Mouse (Mus musculus) thymus, postnatal 25 days (tissue): ENCODE results near the gene Gm11042.
A peak's percentile ranks its signal among the peaks of the same experiment; 100 is the strongest.

ENCODE experiments used
- DNase-seq: peaks from one replicate; pipeline ENCODE4 v3.0.0; 2022

The Gm11042 gene

DNA sequence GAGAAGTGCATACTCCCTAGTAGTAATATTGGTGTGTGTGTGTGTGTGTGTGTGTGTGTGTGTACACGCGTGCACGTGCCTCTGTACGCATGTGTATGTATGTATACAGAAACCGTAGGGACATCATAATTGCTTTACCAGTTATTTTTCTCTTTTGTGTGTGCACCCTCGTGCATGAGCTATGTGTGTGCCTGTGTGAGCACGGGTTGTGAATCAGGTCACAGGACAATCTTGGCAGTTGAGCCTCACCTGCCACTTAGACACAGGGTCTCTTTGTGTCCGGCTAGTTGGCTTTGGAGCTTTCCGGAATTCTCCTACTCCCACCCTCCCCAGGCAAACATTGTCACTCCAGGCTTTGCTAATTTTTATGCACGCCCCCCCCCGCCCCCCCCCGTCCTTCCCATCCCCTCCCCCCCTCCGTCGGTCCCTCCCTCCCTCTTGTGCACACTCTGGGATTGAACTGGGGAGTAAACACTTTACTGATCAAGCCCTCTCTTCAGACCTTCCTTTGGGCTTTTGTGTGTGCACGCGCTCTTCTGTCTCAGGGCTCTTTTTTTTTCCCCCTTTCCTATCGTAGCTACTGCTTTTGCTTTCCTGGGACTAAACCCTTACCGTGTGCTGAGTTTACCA is at the start of gene Gm11042:
TSS of gene Gm11042 (minus strand) at position 51 of the 630 bp plus-strand sequence.
- no peak for DNase-seq

DNA sequence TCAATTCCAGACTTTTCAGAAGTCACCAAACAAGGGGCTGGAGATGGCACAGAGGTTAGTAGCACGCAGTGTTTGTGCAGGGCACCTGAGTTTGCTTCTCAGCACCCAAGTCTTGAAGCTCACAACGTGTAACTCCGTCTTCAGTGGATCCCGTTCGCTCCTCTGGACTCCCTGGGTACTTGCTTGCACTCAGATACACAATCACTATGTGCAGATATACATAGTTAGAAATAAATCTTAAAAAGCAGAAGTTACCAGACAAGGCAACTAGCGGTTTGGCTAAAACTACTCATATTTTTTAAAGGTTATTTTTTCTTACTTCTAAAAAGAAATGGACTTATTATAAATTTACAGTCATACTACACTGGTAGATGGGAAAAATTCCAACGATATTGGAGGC is 48.3 kb upstream of the Gm11042 start:
- DNase-seq, result no peak

GRCm38 (mm10) chr12:74363076-74363475 is 46.9 kb upstream of the Gm11042 start:
- DNase-seq, result no peak

DNA sequence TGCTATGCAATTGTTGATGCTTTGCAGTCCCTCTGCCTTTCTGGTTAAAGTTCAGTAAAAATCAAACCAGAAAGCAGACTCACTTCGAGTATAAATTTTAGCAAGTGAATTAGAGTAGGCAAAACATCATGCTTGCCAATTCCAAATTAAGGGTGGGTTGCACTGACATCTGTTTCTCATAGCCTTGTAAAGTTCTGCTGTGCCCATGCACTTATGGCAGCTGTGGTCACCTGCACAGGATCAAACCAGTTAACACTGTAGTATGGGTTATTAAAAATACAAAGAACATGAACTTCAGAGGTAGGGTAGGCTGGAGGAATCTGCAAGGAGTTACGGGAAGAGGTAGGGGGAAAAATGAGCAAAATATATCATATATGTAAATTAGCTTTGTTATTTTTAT is 46.3 kb upstream of the Gm11042 start:
- no peak for DNase-seq

DNA sequence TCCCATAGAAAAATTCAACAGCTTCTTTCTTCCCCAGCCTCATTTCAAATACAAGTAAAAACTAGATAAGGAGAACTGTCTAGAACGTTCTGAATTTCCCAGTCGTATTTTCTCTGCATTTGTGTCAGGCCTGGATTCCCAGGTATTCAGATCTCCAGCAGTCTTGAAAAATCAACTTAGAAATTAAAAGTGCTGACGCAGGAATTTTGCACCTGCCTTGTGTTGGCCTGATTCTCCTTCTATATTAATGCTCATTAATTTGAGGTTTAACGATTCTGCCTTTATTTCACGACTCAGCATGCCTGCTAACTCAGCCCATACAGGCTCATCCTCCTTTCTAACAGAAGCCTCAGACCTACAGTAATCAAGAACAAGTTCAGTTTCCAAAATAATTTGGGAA is 43.6 kb upstream of the Gm11042 start:
- no peak for DNase-seq

GRCm38 (mm10) chr12:74357806-74358205 is 41.6 kb upstream of the Gm11042 start:
- DNase-seq, result no peak

DNA sequence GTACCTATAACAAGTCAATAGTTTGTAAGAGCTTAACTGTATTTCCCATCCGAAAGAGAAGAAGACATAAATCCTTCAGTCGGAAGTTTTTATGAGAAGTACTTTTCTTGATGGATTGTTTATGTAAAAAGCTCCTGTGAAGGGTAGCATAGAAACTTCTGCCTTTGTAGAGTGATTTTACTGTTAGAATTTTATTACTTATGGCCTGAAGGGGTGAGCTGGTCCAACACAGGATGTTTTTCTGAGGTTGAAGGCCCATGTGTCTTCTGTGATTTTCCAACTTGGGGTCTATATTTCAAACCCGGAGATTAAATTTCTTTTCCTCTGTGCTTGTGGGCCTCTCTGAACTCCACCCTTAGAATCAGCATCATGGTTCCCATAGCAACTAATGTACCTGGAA is 26.5 kb upstream of the Gm11042 start:
- no peak for DNase-seq

- no peak for DNase-seq
Observed at GRCm38 (mm10) chr12:74340070-74340469, 23.9 kb upstream of the Gm11042 start.

DNA sequence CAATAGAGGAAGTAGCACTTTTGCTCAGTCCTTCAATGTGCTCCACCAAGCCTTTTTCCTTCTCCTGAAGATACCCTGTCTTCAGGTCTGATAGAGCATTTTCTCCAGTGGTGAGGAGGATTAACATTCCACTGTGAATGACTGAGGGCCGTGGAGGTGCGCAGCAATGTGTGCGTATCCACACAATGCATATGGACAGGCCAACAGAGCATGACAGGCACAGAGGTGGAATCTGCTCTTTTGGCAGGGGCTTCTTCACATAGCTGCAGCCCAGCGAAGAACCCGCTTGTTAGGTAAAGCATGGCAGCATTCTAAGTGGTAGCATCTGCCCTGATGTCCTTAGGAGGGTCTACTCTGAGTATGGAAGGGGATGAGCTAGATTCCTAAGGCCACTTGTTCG is 17.5 kb upstream of the Gm11042 start:
- no peak for DNase-seq

DNA sequence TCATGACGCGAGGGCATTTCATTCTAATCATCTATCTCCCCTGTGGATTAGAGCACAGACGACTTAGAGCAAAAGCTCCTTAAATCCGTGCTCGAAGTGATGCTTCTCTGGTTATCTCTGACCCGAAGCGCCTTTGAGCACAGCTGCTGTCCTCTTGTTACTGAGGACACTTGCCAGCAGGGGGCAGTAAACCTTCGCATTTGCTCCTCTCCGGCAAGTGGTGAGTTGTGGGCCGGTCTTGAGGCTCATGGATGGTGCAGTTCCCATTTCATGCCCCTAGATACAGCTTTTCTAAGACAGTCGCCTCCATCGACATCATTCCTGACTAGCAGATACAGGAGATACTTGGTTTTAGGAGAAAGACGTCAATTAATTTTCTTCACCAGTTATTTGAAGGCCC is 16.8 kb upstream of the Gm11042 start:
- peak; percentile 62 for DNase-seq

DNA sequence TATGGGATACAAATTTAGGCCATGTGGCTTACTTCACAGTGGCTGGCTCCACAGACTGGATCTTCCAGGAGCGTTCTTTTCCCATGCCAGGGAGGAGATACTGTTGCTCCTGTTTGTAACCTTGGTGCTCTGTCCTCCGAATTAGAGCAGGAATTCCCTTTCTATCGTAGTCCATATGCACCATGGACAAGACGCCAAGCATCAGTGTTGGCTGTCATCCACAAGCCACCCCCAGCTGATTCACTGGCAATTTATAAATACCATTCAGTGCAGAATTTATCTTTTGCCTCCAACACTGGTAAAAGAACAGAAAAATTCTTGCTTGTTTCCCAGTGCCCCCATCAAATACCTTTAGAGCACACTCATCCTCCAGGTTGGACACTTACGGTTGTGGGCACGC is 13.6 kb upstream of the Gm11042 start:
- DNase-seq, result no peak

DNA sequence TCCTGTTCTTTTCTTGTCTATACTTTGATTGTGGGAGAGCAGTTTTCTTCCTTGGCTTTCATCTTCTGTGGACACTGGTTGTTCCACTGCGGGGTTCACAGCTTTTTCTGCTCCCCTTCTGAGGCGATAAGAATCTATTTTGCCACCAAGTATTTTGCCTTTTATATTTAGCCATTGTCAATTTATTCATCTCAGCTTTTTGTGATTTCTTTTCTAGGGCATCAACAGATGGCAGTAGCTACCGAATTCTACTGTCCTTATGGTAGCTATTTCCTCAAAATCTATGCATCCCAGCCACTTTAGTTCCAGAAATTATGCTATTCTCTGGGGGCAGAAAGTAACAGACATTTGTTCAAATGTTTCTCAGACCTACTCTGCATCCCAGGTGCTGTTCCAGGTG is 10.4 kb upstream of the Gm11042 start:
- DNase-seq, result no peak

- no peak for DNase-seq
Observed at GRCm38 (mm10) chr12:74321981-74322380, 5.8 kb upstream of the Gm11042 start.

- DNase-seq, result peak; percentile 56
Observed at GRCm38 (mm10) chr12:74320318-74320717, 4.1 kb upstream of the Gm11042 start.

DNA sequence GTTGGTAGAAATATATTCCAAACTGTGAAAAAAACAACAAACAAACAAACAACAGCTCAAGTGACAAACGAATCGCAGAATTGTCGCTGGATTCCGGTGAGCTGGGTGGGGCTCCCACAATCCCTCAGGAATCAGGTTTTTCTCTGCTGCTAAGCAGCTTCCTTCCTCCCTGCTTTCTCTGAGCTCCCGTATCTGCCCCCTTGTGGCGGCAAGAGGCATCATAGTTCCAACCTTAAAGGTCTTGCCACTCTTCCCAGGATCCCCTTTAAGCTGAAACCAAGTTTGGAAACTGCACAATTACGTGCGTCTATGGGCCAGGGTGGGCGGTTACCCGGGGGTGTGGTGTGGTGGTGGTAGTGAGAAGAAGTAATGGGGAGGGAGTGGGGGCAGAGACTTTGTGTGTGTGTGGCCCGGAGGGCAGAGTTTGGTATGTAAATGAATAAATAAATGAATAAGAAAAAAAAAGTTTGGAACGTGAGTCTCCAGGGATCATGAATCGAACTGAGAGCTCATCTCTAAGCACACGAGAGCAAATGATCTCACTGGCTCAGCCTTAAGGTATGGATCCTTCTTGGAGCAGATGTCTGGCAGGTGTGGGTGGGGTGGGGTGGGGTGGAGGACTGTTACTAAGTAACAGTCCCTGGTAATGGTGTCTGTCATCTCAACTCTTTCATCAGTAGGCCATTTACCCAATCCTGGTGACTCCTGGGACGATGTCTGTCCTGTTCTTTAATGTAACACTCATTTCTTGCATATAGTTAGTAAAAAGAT is 980 bp upstream of the Gm11042 start:
- peak; percentile 69 for DNase-seq

DNA sequence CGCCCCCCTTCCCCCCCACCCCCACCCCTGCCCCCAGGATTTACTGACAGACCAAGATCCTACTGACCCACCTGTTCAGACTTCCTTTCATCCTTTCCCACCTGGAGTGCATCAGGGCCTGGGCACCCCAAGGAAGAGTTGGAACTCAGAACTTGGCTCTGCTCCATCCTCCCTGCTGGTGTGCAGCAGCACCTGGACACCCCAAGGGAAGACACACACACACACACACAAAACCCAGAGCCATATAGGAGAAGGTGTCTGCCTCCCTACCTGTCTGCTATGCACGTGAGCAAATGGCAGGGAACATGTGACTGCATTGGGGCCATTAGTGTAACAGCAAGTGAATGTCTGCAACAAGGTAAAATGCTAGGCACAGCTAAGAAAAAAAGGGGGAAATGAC is 973 bp downstream of the Gm11042 start:
- DNase-seq, result no peak

DNA sequence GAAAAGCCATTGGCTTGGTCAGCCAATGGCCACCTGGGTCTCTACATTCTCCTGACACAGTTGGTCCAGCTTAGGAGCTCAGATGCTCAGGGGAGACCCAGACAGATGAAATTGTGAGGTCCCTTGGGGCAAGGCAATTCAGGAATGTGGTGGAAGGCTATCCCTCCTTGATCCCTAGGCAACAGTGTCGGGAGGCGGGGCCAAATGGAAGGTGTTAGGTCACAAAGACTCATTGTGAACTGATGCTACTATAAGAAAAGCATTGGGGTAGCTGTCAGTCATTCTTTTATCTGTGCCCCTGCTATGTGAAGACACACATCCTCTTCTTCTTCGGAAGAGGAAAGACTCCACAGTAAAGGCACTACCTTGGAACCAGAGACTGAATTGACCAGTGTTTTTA is 3.6 kb downstream of the Gm11042 start:
- DNase-seq, result no peak

DNA sequence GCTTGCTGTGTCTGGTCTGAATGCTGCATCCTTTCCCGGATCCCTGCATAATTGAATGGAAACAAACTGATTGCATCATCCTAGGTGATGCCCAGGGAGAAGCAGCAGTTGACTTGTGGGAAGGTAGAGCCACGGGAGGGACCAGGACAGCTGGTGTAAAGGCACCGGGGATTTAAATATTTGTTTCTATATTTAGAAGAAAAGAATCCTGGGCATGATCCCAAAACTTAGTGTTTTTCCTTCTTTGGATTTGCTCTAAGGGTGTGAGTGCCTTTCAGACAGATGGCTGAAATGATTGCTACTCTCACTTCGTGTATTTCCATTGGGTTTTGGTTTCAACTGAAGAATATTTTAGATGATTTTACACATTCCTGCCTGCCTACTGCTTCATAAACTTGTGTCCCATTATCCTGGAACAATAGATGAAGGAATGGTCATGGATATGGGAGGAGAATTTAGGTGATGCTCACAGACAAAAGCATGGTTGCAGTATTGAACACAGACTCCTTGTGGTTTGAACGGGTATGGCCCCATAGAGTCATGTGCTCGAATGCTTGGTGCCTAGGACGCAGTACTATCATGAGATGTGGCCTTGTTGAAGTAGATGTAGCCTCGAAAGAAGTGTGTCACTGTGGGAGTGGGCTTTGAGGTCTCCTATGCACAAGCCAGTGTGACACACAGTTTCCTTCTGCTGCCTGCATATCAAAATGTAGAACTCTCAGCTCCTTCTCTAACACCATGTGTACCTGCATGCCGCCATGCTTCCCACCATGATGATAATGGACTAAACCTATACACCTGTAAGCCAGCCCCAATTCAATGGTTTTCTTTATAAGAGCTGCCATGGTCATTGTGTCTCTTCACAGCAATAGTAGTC is 12.5 kb downstream of the Gm11042 start:
- DNase-seq, result no peak

GRCm38 (mm10) chr12:74301559-74301958 is 14.6 kb downstream of the Gm11042 start:
- no peak for DNase-seq

- no peak for DNase-seq
Observed at GRCm38 (mm10) chr12:74296374-74296773, 19.8 kb downstream of the Gm11042 start.

- peak; percentile 9 for DNase-seq
Observed at GRCm38 (mm10) chr12:74293624-74294023, 22.6 kb downstream of the Gm11042 start.

GRCm38 (mm10) chr12:74290983-74291382 is 25.2 kb downstream of the Gm11042 start:
- DNase-seq, result no peak

- DNase-seq, result no peak
Observed at GRCm38 (mm10) chr12:74284685-74285054, 31.5 kb downstream of the Gm11042 start.
